Mouse (Mus musculus) cerebral cortex, adult 2 months (tissue): ENCODE data around the gene AC153137.1.

ENCODE experiments used
- WGBS: fragments of 180-500 bp; shearing (Covaris S2); methylation state at CpG from one replicate; pipeline ENCODE4 v1.1.7; 2018; 5-methylcytosine and 5-hydroxymethylcytosine counted together

AC153137.1 gene

DNA sequence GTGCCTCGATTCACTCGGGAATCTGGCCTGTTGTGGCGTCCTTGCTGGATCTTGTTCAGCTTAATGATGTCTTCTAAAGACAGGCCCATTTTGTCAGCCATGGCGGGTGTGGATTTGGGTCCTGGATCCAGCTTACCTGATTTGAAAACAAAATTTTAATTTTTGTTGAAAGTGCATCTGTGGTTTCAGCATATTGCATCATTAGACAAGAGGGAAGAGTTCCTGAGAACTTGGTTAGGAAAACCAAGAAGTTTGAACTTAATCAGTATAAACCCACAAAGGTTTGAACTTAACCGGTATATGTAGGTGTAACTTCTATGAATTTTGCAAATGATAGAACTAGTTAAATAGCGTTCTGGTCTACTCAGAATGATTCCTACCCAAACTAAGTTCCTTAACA is at the start of gene AC153137.1:
AC153137.1 (minus strand) TSS at position 101 of the 400 bp plus-strand sequence.
- 88% methylated on average over 6 of the region's 6 CpGs for WGBS

DNA sequence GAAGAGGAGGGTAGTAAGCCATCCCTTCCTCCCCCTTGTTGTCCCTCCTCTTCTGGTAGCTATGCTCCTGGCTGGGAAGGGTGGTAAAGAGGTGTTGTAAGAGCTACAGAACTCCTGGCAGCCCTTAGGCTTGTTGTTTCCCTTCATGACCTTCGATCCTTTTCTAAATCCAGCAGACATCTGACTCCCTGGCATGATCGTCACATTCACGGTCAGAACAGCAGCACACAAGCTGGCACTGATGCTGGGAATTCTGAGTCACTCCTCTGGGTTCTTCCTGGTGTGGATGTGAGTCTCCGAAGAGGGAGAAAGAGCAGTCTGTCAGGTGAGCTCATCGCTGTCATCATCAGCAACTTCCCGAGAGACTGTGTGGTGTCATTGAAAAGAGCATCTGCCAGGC is 41.5 kb upstream of the AC153137.1 start:
- 53% methylated on average over 6 of the region's 6 CpGs for WGBS

DNA sequence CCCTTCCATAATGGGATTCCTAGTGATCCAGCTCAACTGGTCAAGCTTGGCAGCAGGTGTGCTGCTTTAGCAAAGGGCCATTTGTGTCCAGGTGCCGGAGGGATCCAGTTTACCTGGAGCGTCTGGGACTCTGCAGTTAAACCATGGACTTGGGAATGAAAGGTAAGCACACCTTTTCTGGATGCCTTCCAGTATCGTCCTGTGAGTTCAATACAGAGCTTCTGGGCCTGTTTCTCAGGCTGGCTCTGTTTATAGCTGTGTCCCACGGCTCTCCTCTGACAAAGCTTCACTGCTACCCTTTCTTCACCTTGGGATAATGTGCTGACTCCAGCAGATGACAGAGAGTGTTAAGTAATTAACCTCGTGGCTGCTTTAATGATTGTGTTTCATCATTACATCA is 39.6 kb upstream of the AC153137.1 start:
- 78% methylated on average over 5 of the region's 5 CpGs for WGBS

DNA sequence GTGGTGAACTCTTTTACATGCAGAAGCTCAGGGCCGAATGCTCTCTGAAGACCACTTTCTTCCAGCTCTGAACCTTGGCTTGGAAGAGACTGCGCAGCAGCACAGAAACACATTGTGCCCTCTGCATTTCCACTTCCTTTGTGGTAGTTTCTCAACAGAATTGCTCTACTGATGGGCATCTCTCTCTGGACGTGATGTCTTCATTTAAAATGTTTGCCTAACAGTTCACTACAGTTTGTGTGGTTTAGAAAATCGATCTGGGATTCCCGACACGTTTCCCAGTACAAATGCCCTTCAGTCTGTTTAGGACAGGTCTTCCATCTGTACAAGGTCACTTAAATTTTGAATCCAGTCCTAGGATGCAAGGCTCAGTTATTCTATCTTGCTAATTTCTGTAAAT is 38.3 kb upstream of the AC153137.1 start:
- WGBS: 86% methylated on average over 6 of the region's 6 CpGs

DNA sequence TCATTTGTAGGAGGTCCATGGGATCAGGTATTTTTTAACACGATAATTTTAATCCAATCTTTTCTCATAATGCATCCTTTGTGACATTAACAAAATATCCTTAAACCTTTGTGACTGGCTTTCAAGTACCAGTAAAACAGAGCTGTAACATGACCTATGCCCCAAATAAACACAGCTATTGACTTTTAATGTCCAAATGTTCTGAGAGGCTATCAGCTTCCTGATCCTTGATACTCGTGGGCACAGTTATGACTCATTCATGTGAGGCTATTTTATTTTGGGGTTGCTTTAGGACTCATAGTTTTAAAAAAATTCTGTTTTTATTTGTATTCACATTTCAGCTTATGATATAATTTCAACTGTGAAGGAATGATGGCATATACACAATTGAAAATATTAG is 37.5 kb upstream of the AC153137.1 start:
- WGBS: 73% methylated on average over 2 of the region's 2 CpGs

DNA sequence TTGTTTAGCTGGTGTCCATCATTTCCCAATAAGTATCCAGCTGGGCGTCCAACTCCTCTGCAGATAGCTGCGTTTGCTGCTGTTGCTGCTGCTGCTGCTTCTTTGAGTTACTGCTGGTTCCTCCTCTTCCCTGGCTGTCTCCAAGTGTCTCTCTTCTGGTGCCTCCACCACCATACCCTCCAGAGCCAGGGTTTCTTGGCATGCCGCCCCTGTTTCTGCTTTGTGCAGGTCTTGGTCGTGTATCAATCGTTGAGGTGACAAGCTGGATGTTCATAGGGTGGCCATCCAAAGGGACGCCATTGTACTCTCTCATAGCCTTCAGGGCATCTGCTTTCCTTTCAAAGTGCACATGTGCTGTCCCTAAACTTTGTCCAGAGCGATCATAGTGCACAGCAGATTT is 529 bp downstream of the AC153137.1 start:
- WGBS: 88% methylated on average over 7 of the region's 7 CpGs

DNA sequence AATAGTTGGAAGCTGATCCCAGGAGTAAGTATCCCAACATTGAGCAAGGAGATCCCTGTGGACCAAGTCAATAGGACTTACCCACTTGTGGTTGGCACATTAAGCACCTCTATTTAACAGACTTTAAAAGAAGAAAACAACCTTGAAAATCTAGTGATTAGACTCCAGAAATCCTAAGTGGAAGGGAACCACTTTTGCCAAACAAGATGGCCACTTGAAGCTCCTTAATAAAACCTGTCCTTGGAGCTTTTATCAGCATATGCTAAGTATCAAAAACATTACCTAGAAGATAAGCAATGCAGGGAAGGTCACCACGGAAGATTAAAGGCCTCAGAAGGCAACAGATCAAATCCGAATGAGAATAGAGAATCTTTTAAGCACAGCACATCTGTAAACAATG is 26.0 kb downstream of the AC153137.1 start:
- WGBS: 87% methylated on average over 2 of the region's 2 CpGs

DNA sequence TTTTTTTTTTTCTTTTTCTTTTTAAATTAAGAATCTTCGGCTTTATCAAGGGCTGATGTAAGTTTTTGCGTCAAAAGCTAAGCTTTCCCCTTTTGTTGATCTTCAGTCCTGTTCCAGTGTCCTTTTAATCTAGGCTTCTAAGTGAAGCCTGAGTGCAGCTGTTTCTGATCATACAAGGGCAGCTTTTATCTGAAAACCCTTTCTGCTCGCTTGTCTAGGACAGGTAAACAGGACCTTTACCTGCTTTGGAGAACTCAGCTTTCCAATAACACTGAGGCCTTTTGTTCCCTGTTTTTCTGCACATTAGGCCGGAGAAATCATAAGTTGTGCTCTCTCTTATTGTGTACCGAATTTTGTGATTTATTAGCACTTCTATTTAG is 27.3 kb downstream of the AC153137.1 start:
- 29% methylated on average over 5 of the region's 5 CpGs for WGBS

DNA sequence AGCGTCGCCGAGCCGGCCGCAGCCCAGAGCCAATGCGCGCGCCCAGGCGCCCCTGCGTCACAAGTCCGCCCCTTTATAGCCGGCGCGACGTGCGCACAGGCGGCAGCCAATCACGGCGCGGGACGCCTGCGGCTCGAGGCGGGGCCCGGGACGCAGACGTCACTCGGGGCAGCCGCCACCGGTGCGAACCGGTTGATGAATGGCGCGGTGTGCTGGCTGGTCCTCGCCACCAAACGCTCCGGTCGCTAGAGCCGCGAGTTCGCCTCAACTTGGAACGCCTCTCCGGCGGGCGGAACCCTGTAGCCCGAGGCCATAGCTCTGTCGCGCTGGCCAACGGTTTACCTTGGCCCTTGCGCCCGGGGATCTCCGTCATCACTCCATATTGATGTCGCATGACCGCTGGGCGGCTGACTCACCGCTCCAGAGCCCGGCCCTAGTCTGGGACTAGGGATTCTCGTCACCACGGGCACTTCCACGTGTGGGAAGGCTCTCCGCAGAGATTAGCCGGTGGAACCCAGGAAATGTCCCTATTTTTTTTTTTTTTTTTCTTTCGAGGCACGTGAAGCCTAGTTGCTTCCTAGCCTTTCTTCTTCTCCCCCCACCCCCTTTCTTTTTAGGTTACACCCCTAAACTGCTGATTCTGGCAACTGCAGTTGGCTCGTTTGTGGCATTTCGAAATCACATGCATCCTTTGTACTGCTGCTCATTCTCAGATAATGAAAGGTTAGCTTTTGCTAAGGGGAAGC is 27.9 kb downstream of the AC153137.1 start:
- WGBS: under 1% methylated on average over 62 of the region's 66 CpGs

DNA sequence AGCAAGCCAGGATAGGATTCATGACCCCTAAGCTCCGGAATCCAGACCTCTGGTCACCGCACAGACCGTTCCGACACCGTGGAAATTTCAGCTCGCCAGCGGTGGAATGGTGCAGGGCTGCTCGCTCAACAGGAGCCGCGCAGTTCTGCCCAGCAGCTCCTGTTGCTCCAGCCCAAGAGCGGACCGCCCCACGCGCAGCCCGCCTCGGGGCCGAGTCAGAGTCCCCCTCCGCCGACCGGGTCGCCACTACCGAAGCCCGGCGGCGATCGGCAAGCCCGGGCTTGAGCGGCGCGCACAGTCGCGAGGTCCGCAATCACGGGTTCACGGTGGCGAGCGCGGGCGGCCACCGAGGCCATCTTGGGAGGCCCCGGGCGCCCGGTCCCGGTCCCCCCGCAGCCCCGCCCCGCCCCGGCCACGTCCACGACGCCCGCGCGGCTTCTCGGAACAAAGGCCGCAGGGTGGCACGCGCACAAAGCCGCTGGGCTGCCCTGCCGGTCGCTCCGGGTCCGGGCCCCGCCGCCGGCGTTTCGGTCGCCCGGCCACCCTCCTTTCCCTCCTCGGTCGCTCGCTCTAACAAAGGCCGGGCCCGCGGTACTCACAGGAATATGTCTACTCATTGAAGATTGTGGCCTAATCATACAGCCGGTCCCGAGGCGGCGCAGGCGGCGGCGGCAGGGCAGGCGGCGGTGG is 28.7 kb downstream of the AC153137.1 start:
- WGBS: under 1% methylated on average over 84 of the region's 85 CpGs

DNA sequence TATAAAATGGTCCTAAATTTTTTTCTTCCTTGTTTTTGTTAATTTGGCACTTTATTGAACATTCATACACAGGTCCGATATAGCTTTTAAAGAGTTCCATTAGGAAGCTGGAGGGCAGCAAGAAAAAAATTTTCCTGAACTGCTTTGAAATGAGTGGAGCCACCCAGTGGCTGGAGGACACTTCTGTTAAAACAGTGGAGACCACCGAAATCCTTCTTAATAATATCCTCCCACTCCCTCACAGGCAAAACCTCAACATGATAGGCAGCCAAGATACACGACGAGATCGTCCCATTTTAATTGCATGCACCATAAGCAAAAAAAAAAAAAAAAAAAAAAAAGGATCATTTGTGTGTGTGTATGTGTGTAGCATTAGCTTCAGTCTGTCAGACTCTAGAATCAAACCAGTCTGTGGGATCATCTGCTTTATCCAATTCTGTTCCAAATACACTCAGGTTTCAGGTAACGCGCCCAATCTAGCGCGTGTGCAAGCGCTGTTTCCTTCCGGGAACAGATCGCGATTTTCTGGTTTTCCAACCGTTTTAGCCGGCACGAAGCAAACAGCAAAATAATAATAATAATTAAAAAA is 29.3 kb downstream of the AC153137.1 start:
- WGBS: under 1% methylated on average over 16 of the region's 16 CpGs

DNA sequence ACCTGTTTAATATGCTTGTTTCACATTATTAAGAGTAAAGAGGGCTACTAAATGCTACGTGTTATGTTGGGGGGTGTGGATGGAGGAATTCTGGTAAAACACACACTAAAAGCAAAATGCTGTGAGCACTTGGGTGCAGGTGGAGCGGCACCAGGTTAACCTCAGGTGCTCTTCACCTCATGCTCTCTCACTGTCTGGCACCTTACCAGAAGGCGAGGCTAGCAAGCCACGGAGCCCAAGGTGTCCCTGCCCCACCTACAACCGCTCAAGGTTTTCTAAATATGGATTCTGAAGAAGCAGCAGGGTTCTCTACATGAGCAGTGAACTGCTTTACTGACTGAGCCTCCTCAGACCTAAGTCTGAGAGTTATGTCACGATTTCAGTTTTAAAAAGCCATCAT is 32.6 kb downstream of the AC153137.1 start:
- 69% methylated on average over 6 of the region's 6 CpGs for WGBS

DNA sequence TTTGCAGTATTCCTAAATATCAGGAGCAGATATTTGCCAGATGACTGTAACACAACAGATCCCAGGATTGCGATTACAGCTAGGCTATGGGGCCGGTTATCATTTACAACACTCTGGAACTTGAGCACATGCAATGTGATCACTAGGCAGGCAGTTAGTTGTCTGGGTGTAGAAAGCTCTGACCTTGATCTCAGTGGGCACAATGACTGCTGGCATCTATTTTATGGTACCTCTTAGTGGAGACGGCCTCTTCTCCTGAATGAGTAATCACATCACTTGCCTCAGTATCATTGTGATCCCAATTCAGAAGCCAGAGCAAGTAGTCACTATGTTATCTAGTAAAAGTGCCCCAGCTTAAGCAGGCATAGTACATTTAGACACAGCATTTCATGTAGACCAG is 37.2 kb downstream of the AC153137.1 start:
- 82% methylated on average over 3 of the region's 3 CpGs for WGBS

DNA sequence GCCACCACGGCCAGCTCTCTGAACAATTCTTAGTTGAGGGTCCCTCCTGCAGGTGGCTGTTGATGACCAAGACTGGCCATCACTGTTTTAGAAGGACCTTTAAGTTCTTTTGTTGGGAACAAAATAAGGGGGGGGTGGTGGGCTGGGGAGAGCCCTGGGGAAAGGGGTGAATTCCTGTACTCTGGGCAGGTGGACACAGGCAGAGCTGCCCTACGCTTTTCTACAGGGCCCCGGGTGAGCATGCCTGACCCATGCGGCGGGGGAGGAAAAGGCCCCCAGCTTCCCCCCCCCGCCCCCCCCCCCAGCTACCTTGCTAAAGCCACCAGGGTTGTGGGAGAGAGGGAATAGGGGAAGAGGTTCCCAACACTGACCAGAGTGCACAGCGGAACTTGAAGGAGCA is 39.4 kb downstream of the AC153137.1 start:
- 78% methylated on average over 6 of the region's 7 CpGs for WGBS

DNA sequence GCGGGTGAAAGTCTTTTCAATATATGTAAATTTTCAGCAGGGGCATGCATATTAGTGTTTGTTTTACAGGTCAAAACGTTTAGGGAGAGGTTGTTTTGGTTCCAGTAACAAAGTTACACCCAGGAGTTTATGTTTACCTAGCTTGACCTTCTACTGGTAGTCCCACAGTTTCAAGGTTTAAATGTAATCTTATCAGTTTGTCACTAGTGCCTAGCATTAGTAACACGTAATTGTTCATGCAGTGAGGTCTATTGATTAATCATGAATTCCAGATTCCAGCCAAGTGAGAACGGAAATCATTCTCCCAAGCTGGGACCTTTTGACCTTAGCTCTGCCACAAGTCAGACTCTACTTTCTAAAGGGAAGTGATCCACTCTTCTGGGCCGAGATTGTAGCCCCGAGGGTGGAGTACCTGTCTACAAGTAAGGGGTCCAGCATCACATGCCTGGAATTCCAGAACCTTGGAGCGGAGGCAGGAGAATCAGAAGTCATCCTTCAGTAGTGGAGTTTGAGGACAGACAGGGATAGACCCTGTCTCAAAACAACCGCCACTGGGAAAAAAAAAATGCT is 40.3 kb downstream of the AC153137.1 start:
- 78% methylated on average over 8 of the region's 8 CpGs for WGBS

DNA sequence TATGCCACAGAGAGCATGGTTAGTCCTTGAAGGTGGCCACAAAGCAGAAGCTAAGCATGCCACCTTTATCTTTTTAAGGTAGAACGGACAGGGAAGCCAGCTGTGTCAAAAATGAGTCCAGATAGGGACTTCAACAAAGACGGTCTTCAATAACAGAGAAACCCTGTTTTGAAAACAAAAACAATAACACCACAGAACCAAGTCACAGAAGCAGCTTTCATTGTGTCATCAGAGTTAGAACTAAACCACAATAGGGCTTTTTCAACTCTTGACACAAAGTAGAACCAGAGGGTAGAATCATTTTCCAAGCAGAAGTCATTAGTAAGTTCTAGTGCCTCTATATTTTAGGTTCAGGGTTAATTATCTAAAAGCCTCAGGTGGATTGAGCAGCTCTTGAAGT is 41.3 kb downstream of the AC153137.1 start:
- 71% methylated on average over 2 of the region's 2 CpGs for WGBS

DNA sequence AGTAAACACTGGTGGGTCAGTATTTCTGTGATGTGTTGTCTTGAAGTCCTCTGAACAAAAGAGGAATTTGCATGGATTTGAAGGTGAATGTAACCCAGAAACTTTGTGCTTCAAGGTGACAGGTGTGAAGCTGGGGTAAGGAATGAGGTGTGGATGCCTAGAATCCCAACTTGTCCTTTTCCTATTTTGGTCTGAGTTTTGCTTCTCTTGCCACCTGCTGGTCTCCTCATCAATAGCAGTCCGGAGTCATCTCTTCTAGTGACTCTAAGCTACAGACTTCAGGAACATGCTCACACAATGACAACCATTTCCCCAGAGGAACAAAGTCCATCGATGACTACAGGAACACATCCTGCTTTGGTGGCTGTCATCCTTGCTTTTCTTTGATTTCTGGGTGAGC is 46.9 kb downstream of the AC153137.1 start:
- 53% methylated on average over 2 of the region's 2 CpGs for WGBS

DNA sequence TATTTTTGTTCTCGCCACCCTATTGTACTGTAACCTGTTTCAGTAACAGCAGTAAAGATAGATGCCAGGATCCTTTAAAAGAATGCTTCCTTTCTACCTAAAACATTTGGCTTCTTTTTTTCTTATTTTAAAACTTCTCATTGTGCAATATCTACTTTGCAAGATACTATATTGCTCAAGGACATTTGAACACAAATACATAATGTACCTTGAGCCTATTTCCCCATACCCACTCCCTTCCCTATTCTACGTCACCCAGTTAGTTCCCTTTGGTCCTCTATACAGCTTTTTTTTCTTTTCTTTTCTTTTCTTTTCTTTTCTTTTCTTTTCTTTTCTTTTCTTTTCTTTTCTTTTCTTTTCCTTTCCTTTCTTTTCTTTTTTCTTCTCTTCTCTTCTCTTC is 47.6 kb downstream of the AC153137.1 start:
- 76% methylated on average over 2 of the region's 2 CpGs for WGBS
